Mouse (Mus musculus) yolk sac, embryonic 10.5 days (tissue): ENCODE measurements around the gene Hsf4.

Experiments used
- DNase-seq: peaks from one replicate; pipeline ENCODE4 v3.0.0-alpha.2; 2017; ENCODE audit warnings: low spot score

Gene Hsf4

GRCm38 (mm10) chr8:105259721-105260320 lies 9.8 kb upstream of the Hsf4 start:
- DNase-seq: peak; percentile 68

GRCm38 (mm10) chr8:105260371-105261099 lies 9.1 kb upstream of the Hsf4 start:
- no peak for DNase-seq

GRCm38 (mm10) chr8:105261326-105261980 lies 8.1 kb upstream of the Hsf4 start:
- DNase-seq: no peak

DNA sequence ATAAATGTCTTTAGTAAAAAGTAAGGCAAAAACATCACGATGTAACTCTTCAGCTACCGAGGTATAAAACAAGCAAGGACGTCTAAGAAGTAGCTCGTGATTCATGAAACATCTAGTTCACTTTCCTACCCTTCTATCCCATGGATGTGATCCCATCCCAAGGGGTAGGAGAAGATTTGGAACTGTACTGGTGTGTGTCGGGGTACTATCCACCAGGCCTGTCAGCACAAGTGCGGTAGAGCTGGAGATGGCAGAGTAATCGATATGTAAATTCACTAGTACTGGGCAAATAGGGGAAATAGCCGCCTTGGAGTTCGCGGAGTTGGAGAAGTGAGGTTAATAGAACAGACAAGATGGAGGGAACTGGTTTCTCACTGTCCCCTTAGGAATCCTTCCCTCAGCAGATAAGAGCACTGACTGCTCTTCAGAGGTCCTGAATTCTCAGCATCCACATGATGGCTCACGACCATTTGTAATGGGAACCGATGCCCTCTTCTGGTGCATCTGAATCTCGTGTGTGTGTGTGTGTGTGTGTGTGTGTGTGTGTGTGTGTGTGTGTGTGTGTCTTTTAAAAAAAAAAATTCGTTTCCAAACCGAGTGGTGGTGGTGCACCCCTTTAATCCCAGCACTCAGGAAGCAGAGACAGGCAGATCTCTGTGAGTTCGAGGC lies 6.2 kb upstream of the Hsf4 start:
- no peak for DNase-seq

DNA sequence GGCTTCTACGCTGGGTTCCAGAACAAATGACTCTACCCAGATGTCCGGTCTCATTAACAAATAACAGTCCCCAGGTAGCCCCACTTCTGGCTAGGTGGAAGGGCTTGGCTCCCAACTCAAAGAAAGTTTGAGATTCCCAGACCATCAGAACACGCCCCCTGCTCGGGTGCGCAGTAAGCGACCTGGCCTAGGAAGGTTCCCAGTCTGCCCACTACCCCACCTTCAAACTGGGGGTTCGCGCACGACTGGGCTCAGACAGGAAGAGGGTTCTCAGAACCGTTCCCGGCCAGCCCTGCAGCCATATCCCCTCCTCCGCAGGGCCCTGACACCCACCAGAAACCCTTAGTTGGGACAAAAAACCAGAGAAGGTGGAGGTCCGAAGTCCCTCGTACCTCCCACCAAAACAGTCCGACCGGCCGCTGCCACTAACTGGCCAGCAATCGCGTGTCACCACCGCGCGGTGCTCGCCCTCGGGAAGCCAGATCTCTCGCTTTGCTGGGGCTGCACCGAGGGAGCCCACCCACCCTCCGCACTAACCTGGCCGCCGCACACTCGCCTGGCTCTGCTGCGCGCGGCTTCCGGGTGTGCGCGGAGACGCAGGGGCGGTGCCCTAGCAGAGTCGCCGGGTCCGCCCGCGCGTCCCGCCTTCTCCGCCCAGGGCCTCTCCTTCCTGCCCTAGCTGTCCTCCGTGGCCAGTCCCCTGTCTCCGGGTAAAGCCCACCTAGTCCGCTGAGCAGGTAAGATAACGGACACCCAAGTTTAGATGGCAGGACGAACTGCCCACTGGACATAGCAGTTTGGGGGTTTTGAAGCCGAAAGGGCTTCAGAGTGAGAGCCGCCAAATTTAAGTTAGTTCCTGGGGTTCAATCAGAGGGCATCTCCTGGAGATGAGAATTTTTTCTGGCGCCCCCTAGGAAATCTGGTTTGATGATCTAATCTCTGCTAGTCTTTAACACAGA lies 5.3 kb upstream of the Hsf4 start, which contains the start of the genes Tradd and Fbxl8:
Tradd (minus strand) TSS at position 586 of the 959 bp plus-strand sequence.
Fbxl8 (plus strand) TSS at position 625 of the 959 bp plus-strand sequence.
- DNase-seq: peak; percentile 84

GRCm38 (mm10) chr8:105265128-105265527 lies 4.5 kb upstream of the Hsf4 start:
- DNase-seq: peak; percentile 36

- no peak for DNase-seq
These were observed 2.8 kb upstream of the Hsf4 start for GRCm38 (mm10) chr8:105266775-105267174.

GRCm38 (mm10) chr8:105268342-105269074 lies 1.1 kb upstream of the Hsf4 start:
- DNase-seq: peak; percentile 74

DNA sequence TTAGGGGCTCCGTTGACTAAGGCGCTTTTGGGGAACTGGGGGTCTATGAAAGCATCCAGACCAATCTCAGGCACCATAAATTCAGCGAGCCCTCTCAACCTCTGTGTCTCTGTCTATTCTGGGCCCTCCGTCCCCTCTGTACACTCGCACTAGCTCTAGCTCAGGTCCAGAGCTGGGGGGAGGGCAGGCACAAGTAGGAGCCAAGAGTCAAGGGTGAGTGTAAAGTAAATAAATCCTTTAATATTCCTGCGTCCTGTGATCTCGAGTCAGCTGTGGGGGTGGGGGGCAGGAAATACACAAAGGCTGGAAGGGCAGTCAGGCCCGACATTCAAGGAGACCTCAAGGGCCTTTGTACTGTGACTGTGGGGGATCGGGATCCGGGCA lies 534 bp upstream of the Hsf4 start:
- DNase-seq: peak; percentile 67

DNA sequence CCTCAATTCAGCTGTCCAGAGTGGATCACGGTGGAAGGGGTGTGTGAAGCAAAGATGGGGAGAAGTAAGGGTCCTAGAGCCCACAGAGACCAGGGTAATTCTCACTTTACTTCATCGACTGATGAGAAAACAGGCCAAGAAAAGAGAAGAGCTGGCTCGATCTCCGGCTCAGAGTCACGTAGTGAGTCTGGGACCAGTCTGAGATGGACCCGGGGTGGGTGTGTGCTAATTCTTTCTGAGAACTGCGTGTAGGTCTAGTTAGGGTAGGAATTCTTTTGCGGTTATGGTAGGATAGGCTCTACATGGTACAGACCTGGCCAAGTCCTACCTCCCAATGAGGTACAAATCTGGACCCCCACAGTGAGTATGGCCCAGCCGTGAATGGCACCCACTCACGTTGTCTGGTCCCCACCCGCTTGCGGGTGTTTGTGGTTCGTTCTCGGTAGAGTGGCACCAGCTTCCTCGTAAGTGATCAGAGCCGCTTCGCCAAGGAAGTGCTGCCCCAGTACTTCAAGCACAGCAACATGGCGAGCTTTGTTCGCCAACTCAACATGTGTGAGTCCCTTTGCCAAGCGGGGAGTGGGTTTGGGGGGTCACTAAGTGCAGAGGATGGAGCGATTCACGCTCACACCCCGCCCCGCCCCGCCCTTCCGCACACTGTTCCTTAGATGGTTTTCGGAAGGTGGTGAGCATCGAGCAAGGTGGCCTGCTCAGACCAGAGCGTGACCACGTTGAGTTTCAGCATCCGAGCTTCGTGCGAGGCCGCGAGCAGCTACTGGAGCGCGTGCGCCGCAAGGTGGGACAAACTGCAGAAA lies 707 bp downstream of the Hsf4 start:
- no peak for DNase-seq

DNA sequence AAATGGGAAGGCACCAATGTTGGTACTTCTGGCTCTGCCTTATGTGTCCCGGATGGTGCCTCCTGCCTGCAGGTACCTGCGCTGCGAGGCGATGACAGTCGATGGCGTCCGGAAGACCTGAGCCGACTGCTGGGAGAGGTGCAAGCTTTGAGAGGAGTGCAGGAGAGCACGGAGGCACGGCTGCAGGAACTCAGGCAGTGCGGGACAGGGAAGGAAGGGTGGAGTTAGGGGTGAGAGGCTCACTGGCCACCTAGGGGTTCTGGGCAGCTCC lies 1.2 kb downstream of the Hsf4 start:
- no peak for DNase-seq

- no peak for DNase-seq
These were observed 5.8 kb downstream of the Hsf4 start for GRCm38 (mm10) chr8:105275387-105275786.

GRCm38 (mm10) chr8:105275840-105276239 lies 6.2 kb downstream of the Hsf4 start, which contains the start of gene Nol3:
Gene Nol3 (plus strand): TSS chr8:105276140.
- no peak for DNase-seq

- DNase-seq: peak; percentile 64
These were observed 6.9 kb downstream of the Hsf4 start for GRCm38 (mm10) chr8:105276292-105277120.

- DNase-seq: no peak
These were observed 9.3 kb downstream of the Hsf4 start for GRCm38 (mm10) chr8:105278911-105279334.

GRCm38 (mm10) chr8:105280567-105280966 lies 11.0 kb downstream of the Hsf4 start:
- no peak for DNase-seq

- DNase-seq: no peak
These were observed 12.2 kb downstream of the Hsf4 start for GRCm38 (mm10) chr8:105281821-105282220.

GRCm38 (mm10) chr8:105282239-105282638 lies 12.6 kb downstream of the Hsf4 start:
- DNase-seq: no peak

- peak; percentile 41 for DNase-seq
These were observed 13.5 kb downstream of the Hsf4 start for GRCm38 (mm10) chr8:105283074-105283473.
